Mouse (Mus musculus) lung, embryonic 16.5 days (tissue): ENCODE data around the gene Tor1aip1. TPM values are rescaled to one million over a fixed set of nuclear protein-coding genes. Genes with fewer than 3 reads are reported as not detected.
A peak's percentile ranks its signal among the peaks of the same experiment; 100 is the strongest.

Experiments
- ATAC-seq: fragments of 200-750 bp; cut with Nextera tagmentation; 2 replicates; pipeline ENCODE4 v1.8.0; 2017; ENCODE audit warnings: low read depth, mild to moderate bottlenecking, moderate library complexity
- H3K27ac ChIP-seq: fragments of 300-500 bp; sonication (generic); 2 replicates; pipeline ENCODE4 v1.5.1; 2014; ENCODE audit warnings: mild to moderate bottlenecking, control low read depth, low read length
- H3K27me3 ChIP-seq: fragments of 300-500 bp; sonication (generic); 2 replicates; pipeline ENCODE4 v1.6.1; 2014; ENCODE audit warnings: low read depth, low read length, mixed read lengths; ENCODE audit not compliant: control insufficient read depth, insufficient read depth
- H3K36me3 ChIP-seq: fragments of 300-500 bp; sonication (generic); 2 replicates; pipeline ENCODE4 v1.6.1; 2014; ENCODE audit warnings: low read length; ENCODE audit not compliant: control insufficient read depth, insufficient read depth
- H3K4me1 ChIP-seq: fragments of 300-500 bp; sonication (generic); replicated peaks from 2 replicates; pipeline ENCODE4 v1.6.1; 2014; ENCODE audit warnings: low read length, mixed read lengths; ENCODE audit not compliant: control insufficient read depth, insufficient read depth
- H3K4me2 ChIP-seq: fragments of 300-500 bp; sonication (generic); 2 replicates; pipeline ENCODE4 v1.6.1; 2014; ENCODE audit warnings: low read depth, low read length, control low read depth
- H3K4me3 ChIP-seq: fragments of 300-500 bp; sonication (generic); 2 replicates; pipeline ENCODE4 v1.5.1; 2014; ENCODE audit warnings: mild to moderate bottlenecking, low read length, control low read depth
- H3K9ac ChIP-seq: fragments of 300-500 bp; sonication (generic); 2 replicates; pipeline ENCODE4 v1.6.1; 2014; ENCODE audit warnings: low read length, control low read depth
- H3K9me3 ChIP-seq: fragments of 300-500 bp; sonication (generic); 2 replicates; pipeline ENCODE4 v1.6.1; 2016; ENCODE audit warnings: low read length; ENCODE audit not compliant: control insufficient read depth
- WGBS: fragments of 180-500 bp; shearing (Covaris S2); extraction: QIAGEN DNeasy Blood & Tissue Kit; methylation state at CpG from one replicate; pipeline ENCODE4 v1.1.7; 2014; 5-methylcytosine and 5-hydroxymethylcytosine counted together
- polyA plus RNA-seq: library from polyadenylated mRNA; unstranded; fragments of >200 nt; fragmentation: Nextera tagmentation; extraction: Ambion mirVana; gene quantifications from 2 replicates; pipeline ENCODE4 v1.2.1, GENCODE M21; 2015

Gene Tor1aip1
- polyA plus RNA-seq, result 36.8 and 37.6 TPM in 2 replicates

DNA sequence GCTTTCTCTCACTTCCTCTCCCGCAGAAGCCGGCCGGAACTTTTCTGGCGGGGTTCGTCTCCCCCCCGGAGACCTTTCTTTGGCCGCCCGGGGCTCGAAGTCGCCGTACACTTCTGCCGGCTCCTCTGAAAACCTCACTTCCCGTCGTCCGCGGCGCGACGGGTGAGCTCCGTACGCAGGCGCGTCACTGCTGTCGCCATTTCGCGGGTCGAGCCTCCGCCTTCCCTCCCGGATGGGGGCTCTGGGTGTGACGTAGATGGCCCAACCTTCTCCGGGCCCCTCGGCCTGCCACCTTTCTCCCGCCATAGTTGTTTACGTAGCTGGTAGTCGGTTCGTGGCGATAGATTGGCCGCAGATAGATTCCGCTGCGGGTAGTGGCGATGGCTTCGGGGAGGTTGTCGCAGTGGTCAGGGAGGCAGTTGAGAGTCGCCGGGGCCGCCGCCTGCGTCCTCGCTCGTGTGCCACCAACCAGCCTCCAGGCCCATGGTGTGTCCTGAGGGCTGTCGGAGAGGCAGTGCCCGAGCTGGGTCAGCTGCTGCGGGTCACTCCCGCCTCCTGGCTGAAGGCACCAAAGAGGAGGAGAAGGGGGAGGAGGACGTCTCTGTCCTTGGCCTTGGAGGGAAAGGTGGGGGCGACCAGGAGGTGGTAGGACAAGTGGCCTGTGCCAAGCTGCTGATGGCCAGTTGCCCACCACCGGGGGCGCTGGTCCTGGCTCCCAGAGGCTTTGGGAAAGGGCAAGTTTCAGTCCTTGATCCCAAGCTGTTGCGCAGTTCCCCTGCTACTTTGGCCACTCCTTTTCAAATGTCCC, at the start of gene Tor1aip1:
Gene Tor1aip1, minus strand, starts transcription at position 551 of the 808 bp plus-strand sequence.
- Histone ChIP-seq H3K9ac (peak within 1 kb of the TSS; percentile 95), H3K9me3 (no peaks in the 10 kb centered on the region), H3K27me3 (no peaks in the 10 kb centered on the region), H3K36me3 (peaks cover 14% of the 10 kb centered on the region), H3K27ac (peak within 1 kb of the TSS; percentile 100), H3K4me3 (peak within 1 kb of the TSS; percentile 71), H3K4me2 (peak within 1 kb of the TSS; percentile 77), H3K4me1 (peaks cover 11% of the 10 kb centered on the region)
- peak; percentile 95 for ATAC-seq
- WGBS, result under 1% methylated on average over 59 of the region's 59 CpGs

DNA sequence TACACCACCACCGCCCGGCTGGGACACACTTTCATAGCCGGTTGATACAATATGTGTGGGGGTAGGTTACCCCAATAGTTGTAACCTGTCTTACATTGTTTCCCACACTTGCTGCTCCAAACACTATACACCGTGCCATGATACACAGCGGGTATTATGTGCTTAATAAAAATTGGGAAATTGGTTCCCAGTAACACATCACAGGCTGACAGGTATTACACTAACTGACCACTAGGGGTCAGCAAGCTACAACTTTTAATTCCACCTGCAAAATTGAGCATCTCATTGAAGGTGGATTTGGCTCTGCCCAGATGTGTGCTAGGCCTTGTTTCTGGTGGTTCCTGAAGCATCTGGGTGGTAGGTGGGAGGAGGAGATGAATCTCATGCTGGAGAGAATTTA, 49.5 kb upstream of the Tor1aip1 start:
- no peaks in the 10 kb centered on the region for H3K36me3 ChIP-seq
- no peak overlapping the region for H3K9ac ChIP-seq
- no peak overlapping the region for H3K4me2 ChIP-seq
- H3K27ac ChIP-seq, result no peak overlapping the region
- 53% methylated on average over 5 of the region's 5 CpGs for WGBS
- no peak for ATAC-seq
- no peaks in the 10 kb centered on the region for H3K4me1 ChIP-seq
- H3K9me3 ChIP-seq, result no peaks in the 10 kb centered on the region
- no peaks in the 10 kb centered on the region for H3K27me3 ChIP-seq
- H3K4me3 ChIP-seq, result no peak overlapping the region

DNA sequence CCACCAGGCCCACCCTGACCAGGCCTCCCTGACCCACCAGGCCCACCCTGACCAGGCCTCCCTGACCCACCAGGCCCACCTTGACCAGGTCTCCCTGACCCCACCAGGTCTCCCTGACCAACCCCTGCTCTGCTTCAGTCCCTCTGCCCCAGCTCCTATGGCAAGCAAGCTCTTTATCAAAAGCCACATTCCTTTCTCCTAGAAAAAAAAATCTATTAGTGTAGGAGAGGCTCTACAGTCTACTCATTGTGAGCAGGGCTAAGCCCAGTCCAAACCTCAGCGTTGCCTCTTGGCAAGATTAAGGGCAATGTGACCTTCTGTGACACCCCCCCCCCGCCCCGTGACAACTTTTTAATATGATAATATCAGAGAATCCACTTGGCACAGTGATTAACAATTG, 48.3 kb upstream of the Tor1aip1 start:
- Histone ChIP-seq H3K4me2 (no peak overlapping the region), H3K27ac (no peak overlapping the region), H3K4me1 (no peaks in the 10 kb centered on the region), H3K4me3 (no peak overlapping the region), H3K9ac (no peak overlapping the region), H3K27me3 (no peaks in the 10 kb centered on the region), H3K36me3 (no peaks in the 10 kb centered on the region), H3K9me3 (no peaks in the 10 kb centered on the region)
- peak; percentile 21; the same call in 1 of the 2 replicates for ATAC-seq
- 50% methylated on average over 3 of the region's 3 CpGs for WGBS

DNA sequence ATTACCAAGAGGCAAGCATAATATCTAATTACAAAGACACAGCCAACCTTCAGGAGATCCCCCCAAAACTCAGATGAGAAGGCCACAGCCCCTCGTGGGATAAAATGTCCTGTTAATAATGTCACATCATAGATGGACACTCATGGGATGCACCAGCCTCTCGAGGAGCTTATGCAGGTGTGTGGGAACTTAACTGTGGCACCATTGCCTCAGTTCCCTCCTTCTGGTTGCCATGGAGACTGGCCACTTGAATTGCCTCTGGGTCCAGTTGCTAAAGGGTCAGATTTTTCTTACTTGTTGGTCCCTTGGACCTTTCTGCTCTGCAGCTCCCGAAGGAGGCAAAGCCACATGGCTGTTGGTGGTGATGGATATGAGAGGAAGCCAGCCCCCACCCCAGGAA, 41.4 kb upstream of the Tor1aip1 start:
- Histone ChIP-seq H3K4me3 (no peak overlapping the region), H3K36me3 (no peaks in the 10 kb centered on the region), H3K4me1 (peaks cover 3% of the 10 kb centered on the region), H3K9me3 (no peaks in the 10 kb centered on the region), H3K27ac (no peak overlapping the region), H3K9ac (no peak overlapping the region), H3K27me3 (no peaks in the 10 kb centered on the region), H3K4me2 (no peak overlapping the region)
- ATAC-seq, result no peak
- WGBS, result 36% methylated on average over 3 of the region's 3 CpGs

DNA sequence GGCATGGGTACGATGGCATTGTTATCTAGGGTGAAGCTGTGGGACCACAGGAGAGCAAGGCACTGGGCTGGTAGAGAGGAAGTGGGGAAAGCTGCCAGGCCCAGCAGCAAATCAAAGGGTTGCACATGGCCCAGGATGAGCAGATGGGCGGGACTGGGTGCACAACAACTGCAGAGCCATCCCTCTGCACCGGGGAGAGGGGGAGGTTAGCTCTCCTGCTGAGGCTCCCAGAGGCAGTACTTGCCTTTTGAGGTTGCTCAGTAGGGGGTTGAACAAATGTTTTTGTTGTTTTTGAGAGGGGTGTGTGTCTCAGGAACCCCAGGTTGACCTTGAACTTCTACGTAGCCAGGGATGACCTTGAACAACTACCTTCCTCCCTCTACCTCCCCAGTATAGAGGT, 40.2 kb upstream of the Tor1aip1 start:
- H3K9ac ChIP-seq, result no peak overlapping the region
- no peaks in the 10 kb centered on the region for H3K36me3 ChIP-seq
- H3K4me3 ChIP-seq, result no peak overlapping the region
- no peak for ATAC-seq
- H3K9me3 ChIP-seq, result no peaks in the 10 kb centered on the region
- WGBS, result 52% methylated on average over 4 of the region's 4 CpGs
- no peak overlapping the region for H3K4me2 ChIP-seq
- peaks cover 3% of the 10 kb centered on the region for H3K4me1 ChIP-seq
- H3K27me3 ChIP-seq, result no peaks in the 10 kb centered on the region
- H3K27ac ChIP-seq, result no peak overlapping the region

DNA sequence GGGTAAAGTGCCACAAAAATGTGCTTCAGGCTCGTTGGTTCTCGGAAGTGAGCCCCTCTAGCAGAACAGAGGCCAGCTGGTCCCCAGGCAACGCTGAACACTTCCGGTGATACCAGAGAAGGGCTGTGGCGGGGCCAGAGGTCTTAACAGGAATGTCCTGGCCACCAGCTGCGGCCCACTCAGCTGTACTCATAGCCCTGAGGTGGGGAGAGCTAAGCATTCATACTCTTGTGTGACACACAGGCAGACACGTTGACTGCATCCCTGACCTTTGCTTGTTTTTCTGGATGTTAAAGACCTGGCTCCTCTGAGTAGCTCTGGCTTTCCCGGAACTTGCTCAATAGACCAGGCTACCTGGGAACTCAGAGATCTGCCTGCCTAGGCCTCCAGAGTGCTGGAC, 38.3 kb upstream of the Tor1aip1 start:
- peaks cover 3% of the 10 kb centered on the region for H3K4me1 ChIP-seq
- H3K4me2 ChIP-seq, result no peak overlapping the region
- 23% methylated on average over 8 of the region's 8 CpGs for WGBS
- H3K27me3 ChIP-seq, result no peaks in the 10 kb centered on the region
- H3K9me3 ChIP-seq, result no peaks in the 10 kb centered on the region
- no peak overlapping the region for H3K27ac ChIP-seq
- H3K9ac ChIP-seq, result no peak overlapping the region
- no peak overlapping the region for H3K4me3 ChIP-seq
- no peaks in the 10 kb centered on the region for H3K36me3 ChIP-seq
- 0 out of 2 replicates have a peak, but pooled peaks have one; percentile 45 for ATAC-seq

DNA sequence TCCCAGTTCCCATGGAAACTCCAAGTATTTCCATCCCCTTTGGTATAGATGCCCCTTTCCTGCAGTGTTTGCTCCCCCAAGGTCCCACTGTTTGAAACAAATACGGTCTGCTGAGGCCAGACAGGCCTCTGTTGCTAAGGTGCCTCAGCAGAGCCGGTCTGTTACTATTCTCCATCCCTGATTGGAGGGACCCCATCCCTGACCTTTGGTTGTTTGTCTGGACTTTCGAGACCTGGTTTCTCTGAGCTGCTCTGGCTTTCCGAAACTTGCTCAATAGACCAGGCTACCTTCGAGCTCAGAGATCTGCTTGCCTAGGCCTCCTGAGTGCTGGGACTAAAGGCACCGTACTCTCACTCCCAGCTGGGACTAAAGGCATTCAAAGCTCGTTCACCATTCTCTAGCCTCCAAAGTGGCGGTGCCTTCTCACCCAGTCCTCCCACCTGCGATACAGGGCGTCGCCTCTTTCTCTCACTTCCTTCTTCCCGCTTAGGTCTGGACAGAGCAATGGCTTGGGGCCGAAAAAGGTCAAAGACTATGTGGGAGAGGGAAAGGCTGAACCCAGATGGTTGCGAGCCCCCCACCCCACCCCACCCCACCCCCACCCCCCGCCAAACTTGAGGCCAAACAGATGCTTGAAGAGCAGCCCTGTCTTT, 37.0 kb upstream of the Tor1aip1 start:
- peaks cover 3% of the 10 kb centered on the region for H3K4me1 ChIP-seq
- 51% methylated on average over 15 of the region's 15 CpGs for WGBS
- no peaks in the 10 kb centered on the region for H3K27me3 ChIP-seq
- no peak overlapping the region for H3K27ac ChIP-seq
- no peak overlapping the region for H3K9ac ChIP-seq
- ATAC-seq, result no peak
- H3K4me2 ChIP-seq, result no peak overlapping the region
- no peak overlapping the region for H3K4me3 ChIP-seq
- H3K9me3 ChIP-seq, result no peaks in the 10 kb centered on the region
- H3K36me3 ChIP-seq, result no peaks in the 10 kb centered on the region

DNA sequence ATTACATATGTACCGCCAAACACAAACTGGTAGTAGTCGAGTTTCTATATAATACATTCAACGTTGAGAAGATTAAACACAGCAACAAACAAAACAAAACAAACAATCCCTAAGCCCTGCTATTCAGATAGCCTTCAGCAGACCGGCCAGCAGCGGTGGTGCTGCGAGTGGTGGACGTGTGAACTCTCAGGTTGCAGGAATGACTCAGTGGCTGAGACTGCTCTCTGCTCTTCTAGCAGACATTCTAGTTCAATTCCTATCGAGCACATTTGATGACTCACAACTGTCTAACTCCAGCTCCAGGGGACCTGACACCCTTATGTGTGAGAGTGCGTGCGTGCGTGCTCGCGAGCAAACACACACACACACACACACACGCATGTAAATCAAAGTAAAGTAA, 33.8 kb upstream of the Tor1aip1 start:
- H3K27me3 ChIP-seq, result no peaks in the 10 kb centered on the region
- 71% methylated on average over 14 of the region's 14 CpGs for WGBS
- H3K4me1 ChIP-seq, result peaks cover 3% of the 10 kb centered on the region
- H3K36me3 ChIP-seq, result peaks cover 7% of the 10 kb centered on the region
- no peaks in the 10 kb centered on the region for H3K9me3 ChIP-seq
- H3K27ac ChIP-seq, result no peak overlapping the region
- H3K4me2 ChIP-seq, result no peak overlapping the region
- no peak overlapping the region for H3K9ac ChIP-seq
- H3K4me3 ChIP-seq, result no peak overlapping the region
- ATAC-seq, result no peak

DNA sequence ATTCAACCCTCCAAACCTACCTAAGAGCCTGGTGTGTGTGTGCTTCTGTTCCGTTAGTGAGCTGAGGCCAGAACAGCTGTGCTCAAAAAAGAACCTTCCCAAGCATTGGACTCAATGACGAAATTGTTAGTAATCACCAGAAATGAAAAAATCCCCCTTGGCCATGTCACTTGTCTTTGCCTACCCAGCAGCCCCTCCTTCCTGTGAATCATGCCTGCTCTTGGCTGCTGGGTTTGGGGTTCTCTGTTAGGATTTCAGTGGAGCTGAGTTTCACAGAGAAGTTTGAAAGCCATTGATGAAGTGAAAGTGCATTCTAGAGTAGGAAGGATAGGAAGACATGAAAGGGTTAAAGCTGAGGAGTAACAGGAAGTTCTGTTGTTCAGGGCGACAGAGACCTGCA, 29.9 kb upstream of the Tor1aip1 start:
- no peak overlapping the region for H3K9ac ChIP-seq
- no peak overlapping the region for H3K27ac ChIP-seq
- no peak overlapping the region for H3K4me3 ChIP-seq
- H3K27me3 ChIP-seq, result no peaks in the 10 kb centered on the region
- 63% methylated on average over 3 of the region's 3 CpGs for WGBS
- H3K9me3 ChIP-seq, result no peaks in the 10 kb centered on the region
- no peak overlapping the region for H3K4me2 ChIP-seq
- H3K36me3 ChIP-seq, result peaks cover 33% of the 10 kb centered on the region
- no peaks in the 10 kb centered on the region for H3K4me1 ChIP-seq
- ATAC-seq, result no peak
